Comparison of ENCODE assay signal across 21 mouse cellular contexts in the genomic region with DNA sequence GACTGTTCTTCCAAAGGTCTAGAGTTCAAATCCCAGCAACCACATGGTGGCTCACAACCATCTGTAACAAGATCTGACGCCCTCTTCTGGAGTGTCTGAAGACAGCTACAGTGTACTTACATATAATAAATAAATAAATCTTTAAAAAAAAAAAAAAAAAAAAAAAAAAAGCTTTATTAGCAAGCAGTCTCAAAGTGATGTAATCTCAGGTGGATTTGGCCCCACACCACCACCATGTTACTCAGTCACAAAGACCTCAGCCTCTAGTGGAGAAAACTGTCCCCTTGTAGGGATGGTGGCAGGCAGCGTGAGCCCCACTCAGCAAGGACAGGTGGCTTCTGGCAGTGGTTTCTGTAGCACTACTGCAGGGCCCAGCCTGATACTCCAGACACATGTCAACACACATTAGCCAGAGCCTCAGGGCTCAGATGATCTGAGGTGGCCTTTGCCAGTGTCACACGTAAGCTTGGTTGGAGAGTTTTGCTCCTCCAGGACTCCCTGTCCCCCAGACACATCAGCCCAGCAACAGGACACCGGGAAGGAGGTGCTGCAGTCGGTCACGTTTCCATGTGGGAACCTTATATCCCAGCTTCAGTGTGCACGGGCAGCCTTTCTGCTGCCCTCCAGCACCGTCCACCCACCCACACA. TPM values are rescaled to one million over a fixed set of nuclear protein-coding genes. Genes with fewer than 3 reads are reported as not detected.
DNase-seq lines count a peak whose midpoint lies in the region; TF ChIP-seq lines count a peak whose summit lies in the region.
"Had no signal": no experiment of that assay in that cellular context is flagged by ENCODE, and none has a peak within 500 bp of the region (broad histone marks: within the 10 kb centered on the region; RNA-seq: fewer than 3 reads in every experiment).

No protein-coding gene starts in this region.

- TF ChIP-seq CTCF in gastrocnemius, adult 2 months (IDR thresholded peaks at IDR 0.05), result no peak
- TF ChIP-seq CTCF in liver, adult 2 months (IDR thresholded peaks at IDR 0.05; ENCODE audit: low read depth, low read length), result no peak
- TF ChIP-seq CTCF in bone marrow, adult 2 months (IDR thresholded peaks at IDR 0.05; ENCODE audit: control insufficient read depth, insufficient read depth, low read length), result no peak

- peak overlapping the region; percentile 46 for H3K4me2 ChIP-seq in myocyte (ENCODE audit: low read depth)
- H3K4me2 ChIP-seq: forebrain, embryonic 15.5 days; heart, embryonic 15.5 days; kidney, embryonic 15.5 days had no signal

- H3K9ac ChIP-seq in liver, adult 2 months (ENCODE audit: low read depth, low read length), result no peak overlapping the region
- H3K9ac ChIP-seq: forebrain, embryonic 15.5 days; heart, embryonic 15.5 days; kidney, embryonic 15.5 days had no signal

- H3K27me3 ChIP-seq in liver, adult 2 months (ENCODE audit: control insufficient read depth, insufficient read depth, low read length), result no peaks in the 10 kb centered on the region
- no peaks in the 10 kb centered on the region for H3K27me3 ChIP-seq in myocyte (ENCODE audit: control insufficient read depth, insufficient read depth, insufficient read length)
- H3K27me3 ChIP-seq: forebrain, embryonic 15.5 days; heart, embryonic 15.5 days; kidney, embryonic 15.5 days; megakaryocyte, embryonic 14.5 days; Patski had no signal

- no peak for TF ChIP-seq POLR2A in liver, adult 2 months (IDR thresholded peaks at IDR 0.05; ENCODE audit: extremely low read depth, insufficient read depth, low read length)
- no peak for TF ChIP-seq POLR2A in bone marrow, adult 2 months (IDR thresholded peaks at IDR 0.05; ENCODE audit: borderline replicate concordance, control insufficient read depth, low read depth, low read length)
- TF ChIP-seq POLR2A in myocyte (IDR thresholded peaks at IDR 0.05; ENCODE audit: insufficient read length, low read depth), result no peak

- H3K4me3 ChIP-seq in gastrocnemius, adult 2 months, result no peak overlapping the region
- no peak overlapping the region for H3K4me3 ChIP-seq in liver, adult 2 months (ENCODE audit: insufficient read depth, low read depth, low read length)
- no peak overlapping the region for H3K4me3 ChIP-seq in bone marrow, adult 2 months (replicated peaks; ENCODE audit: control insufficient read depth, low read depth, low read length)
- H3K4me3 ChIP-seq in myocyte, result no peak overlapping the region
- H3K4me3 ChIP-seq: forebrain, embryonic 15.5 days; heart, embryonic 15.5 days; kidney, embryonic 15.5 days had no signal

- no peaks in the 10 kb centered on the region for H3K36me3 ChIP-seq in liver, adult 2 months (ENCODE audit: control insufficient read depth, insufficient read depth, low read length)
- peaks cover 3% of the 10 kb centered on the region for H3K36me3 ChIP-seq in myocyte (ENCODE audit: control insufficient read depth, insufficient read depth)

- peak; percentile 70 for DNase-seq in gastrocnemius, adult 2 months
- no peak for DNase-seq in gastrocnemius, postnatal 10 days
- no peak for DNase-seq in liver, adult 2 months (ENCODE audit: extremely low read depth, low read depth, low spot score)
- DNase-seq in liver, result no peak
- no peak for DNase-seq in embryo, embryonic 9.5 days (ENCODE audit: extremely low spot score)
- DNase-seq in urinary bladder, adult 2 months (ENCODE audit: low spot score), result no peak
- DNase-seq: adrenal gland, adult 8-10 months; B cell, adult 2 months; heart, adult 18-20 months; heart, postnatal 4 days; kidney, postnatal 4 days; lung, adult 2 months; retina, postnatal 1 day had no signal

- peak overlapping the region; percentile 89 for H3K27ac ChIP-seq in gastrocnemius, adult 2 months
- peak overlapping the region; percentile 62 for H3K27ac ChIP-seq in liver, adult 2 months (replicated peaks; ENCODE audit: insufficient read depth, low read depth, low read length)
- H3K27ac ChIP-seq in bone marrow, adult 2 months (ENCODE audit: control insufficient read depth, insufficient read depth, low read depth, low read length, poor library complexity), result peak overlapping the region; percentile 58; the same call in 1 of the 2 replicates
- H3K27ac ChIP-seq: forebrain, embryonic 15.5 days; heart, embryonic 15.5 days; kidney, embryonic 15.5 days had no signal

- 76% methylated on average over 8 of the region's 8 CpGs for WGBS in liver, adult 2 months
- 89% methylated on average over 7 of the region's 8 CpGs for WGBS in bone marrow, adult 2 months

- peaks cover 21% of the 10 kb centered on the region for H3K4me1 ChIP-seq in liver, adult 2 months (ENCODE audit: control insufficient read depth, insufficient read depth, low read length)
- peaks cover 11% of the 10 kb centered on the region for H3K4me1 ChIP-seq in bone marrow, adult 2 months (ENCODE audit: control insufficient read depth, insufficient read depth, low read length)

- no peak overlapping the region for H3ac ChIP-seq in myocyte (ENCODE audit: control insufficient read depth, insufficient read length)

- intact Hi-C loops in gastrocnemius, adult 2 months (cut with DNase I), result no loop called here

- H3K79me2 ChIP-seq in liver, adult 2 months (ENCODE audit: control insufficient read depth, insufficient read depth, low read length), result peaks cover 4% of the 10 kb centered on the region; the same call in 1 of the 2 replicates
- peaks cover 29% of the 10 kb centered on the region for H3K79me2 ChIP-seq in myocyte (ENCODE audit: control insufficient read depth, insufficient read depth)

TF ChIP-seq in myocyte, 11 proteins besides CTCF, POLR2A, EP300 and RAD21:
- peak in 2 of 3 experiments; percentile 69 to 77 for TF ChIP-seq MYOD1 (IDR thresholded peaks at IDR 0.05; ENCODE audit: control insufficient read depth in 1 of 3, insufficient read length in 2 of 3, low read depth in 2 of 3)
- TF ChIP-seq TCF12 (IDR thresholded peaks at IDR 0.05; ENCODE audit: insufficient read depth, poor library complexity, severe bottlenecking), result peak; percentile 15
- no peak for TF ChIP-seq SRF (IDR thresholded peaks at IDR 0.05; ENCODE audit: control insufficient read depth, insufficient read length, low read depth)
- TF ChIP-seq E2F4 (IDR thresholded peaks at IDR 0.05; ENCODE audit: insufficient read depth), result no peak
- TF ChIP-seq USF1 (IDR thresholded peaks at IDR 0.05; ENCODE audit: low read depth), result no peak
- TF ChIP-seq TCF3 (IDR thresholded peaks at IDR 0.05; ENCODE audit: insufficient read length, low read depth), result no peak
- TF ChIP-seq MYOG (IDR thresholded peaks at IDR 0.05; ENCODE audit: control insufficient read depth in 1 of 3, insufficient read depth in 1 of 3, insufficient read length in 2 of 3, low read depth in 2 of 3), result peak in 2 of 3 experiments; percentile 39 to 81
- TF ChIP-seq REST (IDR thresholded peaks at IDR 0.05; ENCODE audit: insufficient read depth, insufficient read length), result no peak

RNA-seq across cellular contexts. Expression of gene Lmnb2, which starts 4.6 kb away (rescaled TPM):
- total RNA-seq in gastrocnemius, adult 2 months (2021), result 1 to 10 TPM; 1.9 to 3.0 TPM
- 10 to 100 TPM; 24.0 to 28.1 TPM for total RNA-seq in gastrocnemius, postnatal 10 days (2021)
- total RNA-seq in liver, adult 2 months (2014; rRNA removed), result 3.2 and 3.3 TPM in 2 replicates
- polyA plus RNA-seq in liver, adult 2 months (2012; rRNA removed), result 5.5 and 6.6 TPM in 2 replicates
- polyA plus RNA-seq in bone marrow, adult 2 months (2011; ENCODE audit: insufficient read depth, insufficient read length, low replicate concordance, missing spikeins), result 10.7 and 29.8 TPM in 2 replicates
- polyA plus RNA-seq in myocyte (2012; fragmentation: generic; extraction: Trizol), result 65.2 TPM
- 10.5 and 14.1 TPM in 2 replicates for polyA plus RNA-seq in urinary bladder, adult 2 months (2012; rRNA removed)

RNA-seq across cellular contexts. Expression of gene Timm13, which starts 12.7 kb away (rescaled TPM):
- 100 to 1,000 TPM; 110 to 139 TPM for total RNA-seq in gastrocnemius, adult 2 months (2021)
- 100 to 1,000 TPM; 113 to 127 TPM for total RNA-seq in gastrocnemius, postnatal 10 days (2021)
- total RNA-seq in liver, adult 2 months (2014; rRNA removed), result 79.9 and 87.7 TPM in 2 replicates
- polyA plus RNA-seq in liver, adult 2 months (2012; rRNA removed), result 369 and 388 TPM in 2 replicates
- polyA plus RNA-seq in bone marrow, adult 2 months (2011; ENCODE audit: insufficient read depth, insufficient read length, low replicate concordance, missing spikeins), result 78.1 and 118 TPM in 2 replicates
- polyA plus RNA-seq in myocyte (2012; fragmentation: generic; extraction: Trizol), result 225 TPM
- 111 and 113 TPM in 2 replicates for polyA plus RNA-seq in urinary bladder, adult 2 months (2012; rRNA removed)

RNA-seq across cellular contexts. Expression of gene Gadd45b, which starts 16.4 kb away (rescaled TPM):
- total RNA-seq in gastrocnemius, adult 2 months (2021), result 10 to 100 TPM; 23.6 to 28.4 TPM
- total RNA-seq in gastrocnemius, postnatal 10 days (2021), result 10 to 100 TPM in 1 of 2 experiments, 1 to 10 TPM in 1; 9.0 to 15.9 TPM
- 2.1 and 8.3 TPM in 2 replicates for total RNA-seq in liver, adult 2 months (2014; rRNA removed)
- 1.4 and 1.8 TPM in 2 replicates for polyA plus RNA-seq in liver, adult 2 months (2012; rRNA removed)
- polyA plus RNA-seq in bone marrow, adult 2 months (2011; ENCODE audit: insufficient read depth, insufficient read length, low replicate concordance, missing spikeins), result 6.3 and 17.9 TPM in 2 replicates
- polyA plus RNA-seq in myocyte (2012; fragmentation: generic; extraction: Trizol), result 52.2 TPM
- polyA plus RNA-seq in urinary bladder, adult 2 months (2012; rRNA removed), result 17.9 and 29.9 TPM in 2 replicates

RNA-seq across cellular contexts. Expression of gene Tmprss9, which starts 41.8 kb away (rescaled TPM):
- total RNA-seq in gastrocnemius, adult 2 months (2021), result under 1 TPM in 1 of 2 experiments, not detected in 1; 0.08 TPM
- total RNA-seq in gastrocnemius, postnatal 10 days (2021), result under 1 TPM in 1 of 2 experiments, not detected in 1; 0.07 TPM
- total RNA-seq in liver, adult 2 months (2014; rRNA removed), result under 0.01 and 0.09 TPM in 2 replicates
- 0.04 and 0.05 TPM in 2 replicates for polyA plus RNA-seq in liver, adult 2 months (2012; rRNA removed)
- polyA plus RNA-seq in bone marrow, adult 2 months (2011; ENCODE audit: insufficient read depth, insufficient read length, low replicate concordance, missing spikeins), result not detected in 2 replicates
- 0.05 TPM for polyA plus RNA-seq in myocyte (2012; fragmentation: generic; extraction: Trizol)
- polyA plus RNA-seq in urinary bladder, adult 2 months (2012; rRNA removed), result 0.44 and 0.49 TPM in 2 replicates
- total RNA-seq: heart, adult 18-20 months; heart, postnatal 4 days had no signal
- polyA plus RNA-seq: kidney, embryonic 15.5 days; limb, embryonic 11.5 days had no signal

RNA-seq across cellular contexts. Expression of gene Sppl2b, which starts 58.4 kb away (rescaled TPM):
- 10 to 100 TPM; 11.3 to 18.5 TPM for total RNA-seq in gastrocnemius, adult 2 months (2021)
- total RNA-seq in gastrocnemius, postnatal 10 days (2021), result 10 to 100 TPM; 30.5 to 33.0 TPM
- total RNA-seq in liver, adult 2 months (2014; rRNA removed), result 6.5 and 10.4 TPM in 2 replicates
- 40.1 and 40.5 TPM in 2 replicates for polyA plus RNA-seq in liver, adult 2 months (2012; rRNA removed)
- polyA plus RNA-seq in bone marrow, adult 2 months (2011; ENCODE audit: insufficient read depth, insufficient read length, low replicate concordance, missing spikeins), result 68.6 and 109 TPM in 2 replicates
- polyA plus RNA-seq in myocyte (2012; fragmentation: generic; extraction: Trizol), result 31.0 TPM
- 33.0 and 37.4 TPM in 2 replicates for polyA plus RNA-seq in urinary bladder, adult 2 months (2012; rRNA removed)
